Mouse (Mus musculus) embryonic fibroblast, embryonic 13.5 days (primary cell): Measurements from ENCODE around the gene Mrnip.

Experiments
- CTCF ChIP-seq: IDR thresholded peaks from 2 replicates; pipeline ENCODE4 v1.5.1; 2011; ENCODE audit warnings: mild to moderate bottlenecking, control low read depth, low read length, moderate library complexity, borderline replicate concordance; ENCODE audit not compliant: insufficient read depth
- POLR2A ChIP-seq: IDR thresholded peaks from 2 replicates; pipeline ENCODE4 v1.6.1; 2011; ENCODE audit warnings: low read depth, mild to moderate bottlenecking, control low read depth, low read length, moderate library complexity

GRCm38 (mm10) chr11:50162338-50163050, 11.8 kb upstream of the Mrnip start:
- TF ChIP-seq POLR2A (no peak), CTCF (no peak)
